Mouse (Mus musculus) lung, postnatal 0 days (tissue): Measurements from ENCODE around the gene Wwp2. TPM values are rescaled to one million over a fixed set of nuclear protein-coding genes. Genes with fewer than 3 reads are reported as not detected.

Experiments used
- ATAC-seq: fragments of 200-750 bp; cut with Nextera tagmentation; 2 replicates; pipeline ENCODE4 v1.8.0; 2017; ENCODE audit warnings: moderate library complexity
- DNase-seq: peaks from one replicate; pipeline ENCODE4 v3.0.0-alpha.2; 2016; ENCODE audit warnings: low spot score
- H3K27ac ChIP-seq: fragments of 300-500 bp; sonication (generic); 2 replicates; pipeline ENCODE4 v1.5.1; 2014; ENCODE audit warnings: antibody characterized with exemption, mild to moderate bottlenecking, low read length, mixed read lengths
- H3K27me3 ChIP-seq: fragments of 300-500 bp; sonication (generic); replicated peaks from 2 replicates; pipeline ENCODE4 v1.6.1; 2014; ENCODE audit warnings: low read length, mixed read lengths; ENCODE audit not compliant: insufficient read depth
- H3K36me3 ChIP-seq: fragments of 300-500 bp; sonication (generic); 2 replicates; pipeline ENCODE4 v1.6.1; 2014; ENCODE audit warnings: low read length, mixed read lengths; ENCODE audit not compliant: insufficient read depth
- H3K4me1 ChIP-seq: fragments of 300-500 bp; sonication (generic); 2 replicates; pipeline ENCODE4 v1.6.1; 2014; ENCODE audit warnings: antibody characterized with exemption, low read depth, low read length, mixed read lengths; ENCODE audit not compliant: insufficient read depth
- H3K4me2 ChIP-seq: fragments of 300-500 bp; sonication (generic); replicated peaks from 2 replicates; pipeline ENCODE4 v1.6.1; 2014; ENCODE audit warnings: low read depth, mild to moderate bottlenecking, low read length, moderate library complexity, mixed read lengths
- H3K4me3 ChIP-seq: fragments of 300-500 bp; sonication (generic); 2 replicates; pipeline ENCODE4 v1.5.1; 2014; ENCODE audit warnings: low read depth, low read length
- H3K9ac ChIP-seq: fragments of 300-500 bp; sonication (generic); replicated peaks from 2 replicates; pipeline ENCODE4 v1.6.1; 2014; ENCODE audit warnings: low read depth, mild to moderate bottlenecking
- H3K9me3 ChIP-seq: fragments of 300-500 bp; sonication (generic); 2 replicates; pipeline ENCODE4 v1.6.1; 2016; ENCODE audit warnings: low read length, mixed read lengths
- CTCF ChIP-seq: IDR thresholded peaks from 2 replicates; pipeline ENCODE4 v1.5.1; 2016; ENCODE audit warnings: antibody characterized with exemption, mild to moderate bottlenecking
- EP300 ChIP-seq: IDR thresholded peaks from 2 replicates; pipeline ENCODE4 v1.6.1; 2016; ENCODE audit warnings: antibody characterized with exemption, mild to moderate bottlenecking, control low read depth
- WGBS: fragments of 180-500 bp; shearing (Covaris S2); extraction: QIAGEN DNeasy Blood & Tissue Kit; methylation state at CpG from one replicate; pipeline ENCODE4 v1.1.7; 2014; 5-methylcytosine and 5-hydroxymethylcytosine counted together
- polyA plus RNA-seq: library from polyadenylated mRNA; unstranded; fragments of >200 nt; fragmentation: Nextera tagmentation; extraction: Ambion mirVana; gene quantifications from 2 replicates; pipeline ENCODE4 v1.2.1, GENCODE M21; 2015

Wwp2 gene
- polyA plus RNA-seq, 1 experiment from 2014 or later: 27.3 TPM

- no peak overlapping the region for H3K4me2 ChIP-seq
- 39% methylated on average over 3 of the region's 3 CpGs for WGBS
- no peak for ATAC-seq
- H3K9me3 ChIP-seq: no peaks in the 10 kb centered on the region
- peaks cover 7% of the 10 kb centered on the region; the same call in 1 of the 2 replicates for H3K36me3 ChIP-seq
- H3K4me3 ChIP-seq: no peak overlapping the region
- TF ChIP-seq CTCF (no peak), EP300 (no peak)
- no peaks in the 10 kb centered on the region for H3K4me1 ChIP-seq
- no peak overlapping the region for H3K9ac ChIP-seq
- DNase-seq: no peak
- no peaks in the 10 kb centered on the region for H3K27me3 ChIP-seq
- no peak overlapping the region for H3K27ac ChIP-seq
Observed at GRCm38 (mm10) chr8:107465332-107465990, 29.3 kb downstream of the Wwp2 start.

GRCm38 (mm10) chr8:107466642-107467041, 30.5 kb downstream of the Wwp2 start:
- Histone ChIP-seq H3K4me1 (no peaks in the 10 kb centered on the region), H3K9ac (no peak overlapping the region), H3K4me2 (no peak overlapping the region), H3K27ac (no peak overlapping the region), H3K9me3 (no peaks in the 10 kb centered on the region), H3K4me3 (no peak overlapping the region), H3K36me3 (no peaks in the 10 kb centered on the region), H3K27me3 (no peaks in the 10 kb centered on the region)
- DNase-seq: no peak
- peak; percentile 53 for TF ChIP-seq CTCF
- TF ChIP-seq EP300: no peak
- WGBS: 88% methylated on average over 5 of the region's 5 CpGs
- ATAC-seq: no peak

DNA sequence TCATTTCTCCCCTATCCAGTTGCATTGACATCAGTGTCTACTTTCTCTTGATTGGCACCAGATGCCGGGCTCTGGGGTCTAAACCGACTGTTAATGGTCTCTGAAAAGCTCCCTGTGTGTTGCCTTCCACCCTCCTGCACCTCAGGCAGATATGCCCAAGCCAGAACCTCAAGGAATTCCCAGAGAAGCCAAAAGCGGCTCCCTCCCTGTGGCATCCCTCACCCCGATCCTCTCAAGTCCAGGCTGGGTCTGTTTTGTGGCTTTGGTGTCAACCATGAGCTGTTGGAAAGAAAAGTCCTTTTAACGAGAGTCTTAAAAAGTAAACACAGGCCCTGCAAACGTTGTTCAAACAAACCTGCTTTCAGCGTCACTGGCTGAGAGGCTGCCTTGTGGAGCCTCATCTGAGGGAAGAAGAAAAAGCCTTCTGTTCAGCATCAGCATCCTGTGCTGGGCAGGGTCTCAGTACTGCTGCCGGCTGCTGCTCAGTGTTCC, 32.7 kb downstream of the Wwp2 start:
- ATAC-seq: peak; percentile 26; the same call in 1 of the 2 replicates
- Histone ChIP-seq H3K27me3 (no peaks in the 10 kb centered on the region), H3K4me3 (no peak overlapping the region), H3K36me3 (no peaks in the 10 kb centered on the region), H3K9me3 (no peaks in the 10 kb centered on the region), H3K4me2 (no peak overlapping the region), H3K27ac (no peak overlapping the region), H3K4me1 (no peaks in the 10 kb centered on the region), H3K9ac (no peak overlapping the region)
- no peak for TF ChIP-seq CTCF
- TF ChIP-seq EP300: no peak
- 32% methylated on average over 8 of the region's 8 CpGs for WGBS
- peak; percentile 38 for DNase-seq

GRCm38 (mm10) chr8:107470302-107470701, 34.1 kb downstream of the Wwp2 start:
- Histone ChIP-seq H3K9me3 (no peaks in the 10 kb centered on the region), H3K4me2 (no peak overlapping the region), H3K27me3 (no peaks in the 10 kb centered on the region), H3K36me3 (no peaks in the 10 kb centered on the region), H3K27ac (no peak overlapping the region), H3K9ac (no peak overlapping the region), H3K4me3 (no peak overlapping the region), H3K4me1 (no peaks in the 10 kb centered on the region)
- DNase-seq (peak; percentile 39), ATAC-seq (peak; percentile 50; the same call in 1 of the 2 replicates)
- WGBS: 51% methylated on average over 5 of the region's 5 CpGs
- TF ChIP-seq CTCF (no peak), EP300 (no peak)

GRCm38 (mm10) chr8:107472403-107473100, 36.4 kb downstream of the Wwp2 start:
- Histone ChIP-seq H3K36me3 (no peaks in the 10 kb centered on the region), H3K27me3 (no peaks in the 10 kb centered on the region), H3K4me1 (no peaks in the 10 kb centered on the region), H3K9ac (no peak overlapping the region), H3K27ac (no peak overlapping the region), H3K9me3 (no peaks in the 10 kb centered on the region), H3K4me3 (no peak overlapping the region), H3K4me2 (no peak overlapping the region)
- DNase-seq (no peak), ATAC-seq (no peak)
- no peak for TF ChIP-seq CTCF
- TF ChIP-seq EP300: no peak
- 44% methylated on average over 10 of the region's 10 CpGs for WGBS

GRCm38 (mm10) chr8:107473369-107473768, 37.2 kb downstream of the Wwp2 start:
- 86% methylated on average over 4 of the region's 4 CpGs for WGBS
- Histone ChIP-seq H3K36me3 (no peaks in the 10 kb centered on the region), H3K27ac (no peak overlapping the region), H3K4me2 (no peak overlapping the region), H3K4me1 (no peaks in the 10 kb centered on the region), H3K9me3 (no peaks in the 10 kb centered on the region), H3K4me3 (no peak overlapping the region), H3K9ac (no peak overlapping the region), H3K27me3 (no peaks in the 10 kb centered on the region)
- ATAC-seq (no peak), DNase-seq (no peak)
- no peak for TF ChIP-seq CTCF
- TF ChIP-seq EP300: no peak
